11 mouse cellular contexts compared by ENCODE assay signal in genomic region chr1:192277801-192278385, GRCm38 (mm10).
"Had no signal": no experiment of that assay in that cellular context is flagged by ENCODE, and none has a peak within 500 bp of the region (broad histone marks: within the 10 kb centered on the region; RNA-seq: fewer than 3 reads in every experiment).

No protein-coding gene starts in this region.

- H3K9me3 ChIP-seq: limb, embryonic 12.5 days; liver, embryonic 13.5 days; neural tube, embryonic 15.5 days had no signal

- DNase-seq: kidney, adult 18-20 months; kidney, postnatal 10 days; liver; liver, embryonic 13.5 days; liver, postnatal 0 days; midbrain, embryonic 14.5 days; thymus, postnatal 25 days had no signal

- H3K4me2 ChIP-seq: limb, embryonic 12.5 days; liver, embryonic 13.5 days; neural tube, embryonic 15.5 days had no signal

- ATAC-seq: liver, postnatal 0 days had no signal

- H3K4me3 ChIP-seq: limb, embryonic 12.5 days; liver, embryonic 13.5 days; myocyte; neural tube, embryonic 15.5 days had no signal

- H3K9ac ChIP-seq: limb, embryonic 12.5 days; liver, embryonic 13.5 days; liver, postnatal 0 days; neural tube, embryonic 15.5 days had no signal

- H3K27ac ChIP-seq: limb, embryonic 12.5 days; liver, embryonic 13.5 days; neural tube, embryonic 15.5 days; stomach, postnatal 0 days had no signal

- H3K36me3 ChIP-seq: limb, embryonic 12.5 days; liver, embryonic 13.5 days; neural tube, embryonic 15.5 days had no signal

- H3K27me3 ChIP-seq: limb, embryonic 12.5 days; liver, embryonic 13.5 days; neural tube, embryonic 15.5 days had no signal

- H3K4me1 ChIP-seq: limb, embryonic 12.5 days; liver, embryonic 13.5 days; neural tube, embryonic 15.5 days had no signal
